Mouse (Mus musculus) spleen, adult 2 months (tissue): ENCODE data around the gene Actn1.

Experiments
- CTCF ChIP-seq: fragments of 200-500 bp; IDR thresholded peaks from 2 replicates; pipeline ENCODE4 v1.5.1; 2011; ENCODE audit warnings: mild to moderate bottlenecking, inconsistent platforms; ENCODE audit not compliant: insufficient read depth, insufficient read length, insufficient replicate concordance; ENCODE audit errors: extremely low read depth
- POLR2A ChIP-seq: fragments of 200-500 bp; IDR thresholded peaks from 2 replicates; pipeline ENCODE4 v1.6.1; 2011; ENCODE audit warnings: low read depth, low read length, inconsistent platforms

DNA sequence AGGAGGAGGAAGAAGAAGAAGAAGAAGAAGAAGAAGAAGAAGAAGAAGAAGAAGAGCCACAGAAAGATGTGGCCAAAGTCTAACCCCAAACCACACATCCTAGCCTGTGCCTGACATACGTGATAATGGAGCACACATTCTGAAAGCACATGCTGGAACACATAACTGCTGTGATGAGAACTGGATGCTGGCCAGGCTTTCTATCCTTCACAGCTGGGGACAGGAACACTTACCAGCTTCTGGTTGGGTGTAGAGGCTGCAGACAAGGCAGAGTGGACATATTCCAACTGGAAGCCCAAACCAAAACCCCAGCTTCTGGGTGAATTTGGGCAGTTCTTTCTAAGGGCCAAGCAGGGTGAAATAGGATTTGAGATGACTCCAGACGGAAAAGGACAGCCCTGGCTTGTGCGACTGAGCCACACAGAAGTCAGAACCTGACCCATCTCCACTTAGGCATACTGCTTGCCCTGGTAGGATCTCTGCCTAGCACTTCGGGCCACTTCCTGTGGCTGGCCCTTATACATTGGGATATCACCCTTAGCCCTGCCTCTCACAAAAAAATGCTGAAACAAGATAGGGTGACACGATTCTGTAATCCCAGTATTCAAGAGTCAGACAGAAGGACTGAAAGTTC lies 15.1 kb upstream of the Actn1 start:
- no peak for TF ChIP-seq CTCF
- no peak for TF ChIP-seq POLR2A
